ENCODE assay signal across 8 mouse cellular contexts in the genomic region with DNA sequence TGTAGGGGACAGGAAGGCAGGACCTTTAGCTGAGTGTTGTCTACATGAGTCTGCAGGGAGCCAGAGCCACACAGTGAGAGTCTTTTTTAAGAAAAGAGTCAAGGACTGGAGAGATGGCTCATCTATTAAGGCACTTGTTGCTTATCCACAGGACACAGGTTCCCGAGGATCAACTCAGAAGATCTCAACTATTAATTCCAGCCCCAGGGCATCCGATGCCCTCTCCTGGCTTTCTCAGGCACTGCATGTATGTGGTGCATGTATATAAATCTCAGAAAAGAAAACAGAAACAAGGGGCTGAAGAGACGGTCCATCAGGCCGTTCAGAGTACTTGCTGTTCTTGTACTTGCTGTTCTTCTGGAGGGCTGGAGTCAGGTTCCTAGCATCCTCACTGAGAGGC. TPM values are rescaled to one million over a fixed set of nuclear protein-coding genes. Genes with fewer than 3 reads are reported as not detected.
DNase-seq lines count a peak whose midpoint lies in the region; ATAC-seq lines count a peak whose summit lies in the region.

No protein-coding gene starts in this region.

- H3K4me1 ChIP-seq in midbrain, embryonic 10.5 days: peaks cover 32% of the 10 kb centered on the region
- peaks cover 20% of the 10 kb centered on the region for H3K4me1 ChIP-seq in midbrain, embryonic 16.5 days (ENCODE audit: control insufficient read depth, insufficient read depth, low read length)

- peaks cover 33% of the 10 kb centered on the region for H3K36me3 ChIP-seq in midbrain, embryonic 10.5 days
- H3K36me3 ChIP-seq in midbrain, embryonic 16.5 days (ENCODE audit: control insufficient read depth, insufficient read depth, low read length): peaks cover 6% of the 10 kb centered on the region; the same call in 1 of the 2 replicates

- no peaks in the 10 kb centered on the region for H3K27me3 ChIP-seq in midbrain, embryonic 10.5 days (ENCODE audit: low read depth, poor library complexity, severe bottlenecking)
- no peaks in the 10 kb centered on the region for H3K27me3 ChIP-seq in midbrain, embryonic 16.5 days (ENCODE audit: control insufficient read depth, insufficient read depth, low read depth, low read length)

- peak; percentile 55 to 59 for DNase-seq in cerebellum, postnatal 10 days
- DNase-seq in cerebellum, adult 9-11 months: no peak
- peak; percentile 56 for DNase-seq in midbrain, embryonic 10.5 days (ENCODE audit: low spot score)
- peak; percentile 37 for DNase-seq in c-Kit-positive CD71-positive TER-119-positive erythroid progenitor cells, embryonic 14.5 days (ENCODE audit: low spot score)
- peak; percentile 56 for DNase-seq in lung, postnatal 25 days (ENCODE audit: low spot score)
- no peak for DNase-seq in testis, postnatal 10 days (ENCODE audit: low spot score)

- no peak for ATAC-seq in midbrain, embryonic 16.5 days
- no peak for ATAC-seq in erythroblast, adult 5-6 weeks (replicated peaks; ENCODE audit: low FRiP score, poor library complexity, severe bottlenecking)

- no peak overlapping the region for H3K4me3 ChIP-seq in midbrain, embryonic 10.5 days
- no peak overlapping the region for H3K4me3 ChIP-seq in midbrain, embryonic 16.5 days (ENCODE audit: low read depth, low read length)

- WGBS in midbrain, embryonic 10.5 days: 48% methylated on average over 4 of the region's 4 CpGs
- 40% methylated on average over 4 of the region's 4 CpGs for WGBS in midbrain, embryonic 16.5 days

- no peak overlapping the region for H3K4me2 ChIP-seq in midbrain, embryonic 16.5 days (ENCODE audit: low read length)

- H3K27ac ChIP-seq in midbrain, embryonic 10.5 days (replicated peaks): no peak overlapping the region
- H3K27ac ChIP-seq in midbrain, embryonic 16.5 days (ENCODE audit: low read length): no peak overlapping the region

- no peaks in the 10 kb centered on the region for H3K9me3 ChIP-seq in midbrain, embryonic 10.5 days (replicated peaks)
- no peaks in the 10 kb centered on the region for H3K9me3 ChIP-seq in midbrain, embryonic 16.5 days (replicated peaks; ENCODE audit: control insufficient read depth, low read length, poor library complexity, severe bottlenecking)

- H3K9ac ChIP-seq in midbrain, embryonic 16.5 days (ENCODE audit: low read depth, low read length): no peak overlapping the region

RNA-seq across cellular contexts. Expression of a gene that starts 3.5 kb away (rescaled TPM):
- 188 and 224 TPM in 2 replicates for polyA plus RNA-seq in midbrain, embryonic 10.5 days (2016; fragmentation: Nextera tagmentation; extraction: Ambion mirVana)
- 378 and 383 TPM in 2 replicates for polyA plus RNA-seq in midbrain, embryonic 16.5 days (2015; fragmentation: Nextera tagmentation; extraction: Ambion mirVana)
- total RNA-seq in erythroblast, adult 5-6 weeks (2015; ENCODE audit: low replicate concordance): 16.5 and 21.5 TPM in 2 replicates
- total RNA-seq in erythroblast, adult 5-6 weeks (2017; ENCODE audit: low replicate concordance): 38.2 and 39.2 TPM in 2 replicates

RNA-seq across cellular contexts. Expression of a gene that starts 4.7 kb away (rescaled TPM):
- polyA plus RNA-seq in midbrain, embryonic 10.5 days (2016; fragmentation: Nextera tagmentation; extraction: Ambion mirVana): 50.2 and 53.6 TPM in 2 replicates
- polyA plus RNA-seq in midbrain, embryonic 16.5 days (2015; fragmentation: Nextera tagmentation; extraction: Ambion mirVana): 19.0 and 22.5 TPM in 2 replicates
- 3.8 and 10.8 TPM in 2 replicates for total RNA-seq in erythroblast, adult 5-6 weeks (2015; ENCODE audit: low replicate concordance)
- total RNA-seq in erythroblast, adult 5-6 weeks (2017; ENCODE audit: low replicate concordance): 1.1 and 1.2 TPM in 2 replicates

RNA-seq across cellular contexts. Expression of a gene that starts 41.9 kb away (rescaled TPM):
- 0.96 and 1.4 TPM in 2 replicates for polyA plus RNA-seq in midbrain, embryonic 10.5 days (2016; fragmentation: Nextera tagmentation; extraction: Ambion mirVana)
- polyA plus RNA-seq in midbrain, embryonic 16.5 days (2015; fragmentation: Nextera tagmentation; extraction: Ambion mirVana): 1.4 and 2.7 TPM in 2 replicates
- not detected in 2 replicates for total RNA-seq in erythroblast, adult 5-6 weeks (2015; ENCODE audit: low replicate concordance)
- not detected in 2 replicates for total RNA-seq in erythroblast, adult 5-6 weeks (2017; ENCODE audit: low replicate concordance)

RNA-seq across cellular contexts. Expression of a gene that starts 51.1 kb away (rescaled TPM):
- polyA plus RNA-seq in midbrain, embryonic 10.5 days (2016; fragmentation: Nextera tagmentation; extraction: Ambion mirVana): 9.1 and 10.1 TPM in 2 replicates
- polyA plus RNA-seq in midbrain, embryonic 16.5 days (2015; fragmentation: Nextera tagmentation; extraction: Ambion mirVana): 10.7 and 11.8 TPM in 2 replicates
- total RNA-seq in erythroblast, adult 5-6 weeks (2015; ENCODE audit: low replicate concordance): 5.4 and 9.6 TPM in 2 replicates
- 1.4 and 1.8 TPM in 2 replicates for total RNA-seq in erythroblast, adult 5-6 weeks (2017; ENCODE audit: low replicate concordance)

RNA-seq across cellular contexts. Expression of a gene that starts 53.5 kb away (rescaled TPM):
- 239 and 249 TPM in 2 replicates for polyA plus RNA-seq in midbrain, embryonic 10.5 days (2016; fragmentation: Nextera tagmentation; extraction: Ambion mirVana)
- polyA plus RNA-seq in midbrain, embryonic 16.5 days (2015; fragmentation: Nextera tagmentation; extraction: Ambion mirVana): 313 and 332 TPM in 2 replicates
- 8.1 and 8.4 TPM in 2 replicates for total RNA-seq in erythroblast, adult 5-6 weeks (2015; ENCODE audit: low replicate concordance)
- total RNA-seq in erythroblast, adult 5-6 weeks (2017; ENCODE audit: low replicate concordance): 23.6 and 39.4 TPM in 2 replicates

Comparison
In these comparisons a context has a peak if more than half of its experiments do, and no peak if none do; other contexts are left out.
1. DNase-seq: peak in cerebellum, postnatal 10 days (2 of 2), midbrain, embryonic 10.5 days (single experiment), c-Kit-positive CD71-positive TER-119-positive erythroid progenitor cells, embryonic 14.5 days (single experiment) and lung, postnatal 25 days (single experiment); none in cerebellum, adult 9-11 months (single experiment) and testis, postnatal 10 days (single experiment).